Mouse (Mus musculus) effector memory CD4-positive, alpha-beta T cell, adult 5 months (primary cell): ENCODE data around the gene Sdc4. TPM values are rescaled to one million over a fixed set of nuclear protein-coding genes. Genes with fewer than 3 reads are reported as not detected.

Source experiments
- polyA plus RNA-seq: library from polyadenylated mRNA; unstranded; fragments of 100-300 nt; shearing (Covaris generic); gene quantifications from one replicate; pipeline ENCODE4 v1.2.1, GENCODE M21; 2017

Gene Sdc4
- 0.64 TPM for polyA plus RNA-seq

DNA sequence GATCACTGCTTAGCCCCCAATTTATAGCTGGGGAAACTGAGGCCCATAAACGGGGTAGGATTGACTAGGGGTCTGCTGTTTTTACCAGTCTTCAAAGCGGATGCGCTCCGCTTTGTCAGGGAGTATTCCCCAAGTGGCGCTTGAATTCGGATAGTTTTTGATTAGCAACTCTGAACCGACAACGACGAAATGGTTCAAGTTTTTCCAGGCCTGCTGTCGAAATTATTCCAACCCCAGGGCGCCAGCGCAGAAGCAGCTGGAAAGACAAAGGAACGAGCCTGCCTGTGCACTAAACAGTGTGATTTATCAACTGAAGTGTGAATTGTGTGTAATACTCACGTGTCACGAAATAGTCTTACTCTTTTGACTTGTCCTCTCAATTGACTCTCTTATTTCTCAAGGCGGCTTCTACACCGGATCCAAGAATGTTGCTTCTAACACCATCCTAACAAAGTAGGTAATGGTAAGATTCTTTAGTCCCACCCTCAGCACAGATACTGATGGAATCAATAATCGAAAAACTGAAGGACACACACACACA lies at the start of gene Sdc4:
Sdc4 (minus strand) TSS at position 428 of the 541 bp plus-strand sequence.

DNA sequence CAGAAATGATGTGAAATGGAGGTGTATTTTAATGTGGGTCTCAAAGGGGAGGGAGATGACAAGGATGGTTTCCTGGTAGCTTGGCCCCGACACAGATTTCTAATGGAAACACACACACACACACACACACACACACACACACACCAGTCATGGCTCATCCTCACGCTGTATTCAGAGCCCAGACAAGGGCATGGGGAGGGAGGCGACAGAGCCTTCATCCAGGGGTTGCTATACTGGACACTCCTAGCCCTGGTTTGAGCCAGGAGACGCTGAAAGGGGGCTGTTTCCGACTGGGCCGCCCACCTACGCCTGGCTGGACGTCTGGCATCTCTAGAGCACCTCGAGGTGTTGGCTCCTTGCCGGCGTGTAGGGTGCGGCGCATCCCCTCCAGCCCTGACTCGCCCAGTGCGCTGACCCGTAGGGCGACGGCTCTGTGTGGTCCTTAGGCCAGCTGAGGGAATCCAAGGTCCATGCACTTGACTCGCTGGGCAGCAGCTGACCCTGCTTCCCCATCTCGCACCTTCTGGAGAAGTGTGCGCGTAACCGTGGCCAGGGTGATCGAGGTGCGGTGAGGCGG lies 42.1 kb upstream of the Sdc4 start, which contains the start of gene Dbndd2:
Dbndd2 (plus strand) TSS at position 426 of the 577 bp plus-strand sequence.

DNA sequence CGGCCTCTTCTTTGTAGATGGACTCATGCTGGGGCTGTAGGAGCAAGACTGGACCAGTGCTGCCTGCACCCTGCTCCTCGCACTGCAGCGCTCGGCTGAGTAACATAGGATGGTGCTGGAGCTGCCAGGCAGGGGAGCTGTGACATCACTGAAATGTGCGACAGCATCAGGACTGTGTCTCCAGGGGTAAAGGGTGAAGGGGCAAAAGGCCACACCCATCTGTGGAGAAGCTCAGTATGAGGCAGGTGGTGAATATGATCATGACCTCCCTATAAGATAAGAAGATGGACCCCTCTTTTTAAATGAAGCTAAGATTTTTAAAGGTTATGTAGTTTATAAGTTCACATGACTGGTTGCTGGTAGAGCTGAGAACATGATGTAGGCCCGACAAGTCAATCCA lies 29.9 kb upstream of the Sdc4 start, which contains the start of gene Trp53tg5:
Trp53tg5 (minus strand) TSS at position 101 of the 400 bp plus-strand sequence.

DNA sequence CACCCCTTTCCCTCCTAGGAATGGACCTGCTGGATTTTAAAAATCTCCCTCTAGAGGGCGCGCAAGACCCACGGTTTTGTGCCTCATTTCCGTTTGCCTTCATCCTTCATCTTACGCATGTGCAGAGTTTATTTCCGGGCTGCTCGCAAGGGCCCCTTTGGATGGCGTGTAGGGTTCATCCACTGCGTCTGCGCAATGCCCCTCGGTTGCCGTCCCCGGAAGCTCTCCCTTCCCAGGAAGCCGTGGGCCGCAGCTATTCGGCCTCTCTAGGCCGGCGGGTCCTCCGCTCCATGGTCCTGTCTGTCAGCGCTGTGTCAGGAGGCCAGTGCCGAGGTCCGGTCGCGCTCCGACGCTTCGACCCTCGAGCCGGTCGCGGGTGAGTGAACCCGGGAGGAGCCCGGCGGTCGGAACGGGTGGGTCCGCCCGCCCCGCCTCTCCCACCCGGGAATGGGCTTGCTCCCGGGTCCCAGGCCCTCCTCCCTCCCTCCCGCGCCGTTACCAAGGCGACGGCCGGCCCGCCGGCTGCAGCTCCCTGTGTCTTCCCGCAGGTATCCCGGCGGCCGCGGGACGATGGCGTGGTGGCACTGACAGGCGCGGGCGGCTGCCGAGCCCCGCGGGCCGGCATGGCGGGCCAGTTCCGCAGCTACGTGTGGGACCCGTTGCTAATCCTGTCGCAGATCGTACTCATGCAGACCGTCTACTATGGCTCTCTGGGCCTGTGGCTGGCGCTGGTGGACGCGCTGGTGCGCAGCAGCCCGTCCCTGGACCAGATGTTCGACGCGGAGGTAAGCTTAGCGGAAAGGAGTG lies 17.3 kb upstream of the Sdc4 start, which contains the start of gene Gm20458:
Gm20458 (plus strand) TSS at position 223 of the 807 bp plus-strand sequence.

DNA sequence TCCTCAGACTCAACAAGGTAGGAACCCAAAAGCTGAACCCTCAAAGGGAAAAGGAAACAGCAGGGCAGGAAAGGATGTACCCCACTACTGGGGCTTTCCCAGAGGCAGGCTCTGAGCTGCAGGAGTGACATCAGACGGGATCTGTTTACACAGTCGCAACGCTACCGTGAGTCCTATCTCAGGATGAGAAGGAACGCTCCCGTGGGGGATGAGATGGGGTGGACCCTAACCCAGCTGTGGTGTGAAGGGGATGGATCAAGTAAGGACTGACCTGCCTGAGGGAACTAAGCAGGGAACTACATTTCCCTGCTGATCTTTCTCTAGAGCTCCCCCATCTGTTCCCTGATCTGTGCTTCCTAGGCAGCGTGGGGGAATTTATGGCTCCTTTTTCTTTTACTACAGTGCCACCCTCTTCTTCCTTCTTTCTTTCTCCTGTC lies 13.2 kb upstream of the Sdc4 start, which contains the start of gene Sys1:
Sys1 (plus strand) TSS at position 101 of the 437 bp plus-strand sequence.

DNA sequence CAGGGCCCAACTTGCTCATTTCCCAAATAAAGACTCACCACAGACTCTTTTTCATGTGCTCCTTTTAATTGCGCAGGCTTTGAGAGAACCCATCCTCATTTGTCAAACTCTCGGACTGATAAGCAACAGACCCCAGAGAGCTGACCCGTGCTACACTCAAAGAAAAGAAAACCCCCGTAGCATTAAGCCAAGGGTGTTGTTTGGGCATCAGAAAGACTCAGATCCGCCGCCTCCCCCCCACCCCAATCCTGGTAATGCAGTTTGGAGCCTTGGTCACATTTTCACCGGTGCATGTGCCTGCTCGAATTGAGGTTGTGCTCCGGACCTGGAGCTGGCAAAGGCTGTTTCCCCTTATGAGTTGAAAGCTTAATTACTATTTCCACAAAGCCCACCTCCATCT lies 38.6 kb downstream of the Sdc4 start, which contains the start of gene Matn4:
Matn4 (minus strand) TSS at position 101 of the 400 bp plus-strand sequence.

DNA sequence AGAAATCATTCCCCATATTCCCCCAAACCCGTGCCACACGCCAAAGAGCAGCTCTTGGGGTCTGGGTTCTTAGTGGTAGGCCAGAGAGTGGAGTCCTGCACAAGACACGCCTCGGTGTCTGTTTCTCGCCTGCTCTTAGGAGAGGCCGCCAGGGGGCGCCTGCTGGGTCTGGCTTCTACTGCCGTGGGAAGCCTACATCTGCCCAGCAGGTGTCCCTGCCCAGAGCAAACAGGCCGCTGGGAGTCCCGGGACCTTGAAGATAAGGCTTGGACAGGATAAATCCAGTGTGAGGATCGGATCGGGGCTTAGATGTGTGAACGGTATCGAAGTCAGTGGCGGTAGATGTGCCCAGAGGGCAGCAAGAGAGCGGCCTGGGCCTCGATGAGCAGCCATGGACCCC lies 40.8 kb downstream of the Sdc4 start, which contains the start of gene Rbpjl:
Rbpjl (plus strand) TSS at position 236 of the 400 bp plus-strand sequence.

DNA sequence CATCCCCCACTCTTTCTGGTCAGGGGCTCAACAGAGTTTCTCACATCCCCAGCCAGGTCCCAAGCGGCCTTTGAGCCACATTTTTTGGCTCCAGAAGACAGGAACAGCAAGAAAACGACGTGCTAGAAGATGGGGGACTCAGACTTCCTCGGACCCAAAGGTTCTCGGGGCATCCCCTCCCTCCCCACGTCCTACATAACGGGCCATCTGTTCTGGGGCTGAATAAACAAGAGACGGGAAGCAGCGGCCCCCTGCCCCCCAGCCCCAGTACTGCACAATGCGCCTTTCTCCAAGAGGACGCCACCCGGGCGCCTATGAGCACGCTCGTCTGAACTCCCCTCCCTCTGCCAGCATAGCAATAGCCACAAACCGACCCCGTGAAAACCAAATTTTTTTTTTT lies 54.7 kb downstream of the Sdc4 start, which contains the start of gene Slpi:
Slpi (minus strand) TSS at position 76 of the 400 bp plus-strand sequence.

Other genes with a start within 250 kb of the Sdc4 start
- not detected for gene Wfdc15a, start 243.8 kb downstream of the Sdc4 start, polyA plus RNA-seq
- not detected for gene Wfdc15b, start 222.2 kb downstream of the Sdc4 start, polyA plus RNA-seq
- gene Svs2, start 205.4 kb downstream of the Sdc4 start, polyA plus RNA-seq, result not detected
- gene Svs3b, start 187.2 kb downstream of the Sdc4 start, polyA plus RNA-seq, result not detected
- not detected for gene Svs4, start 165.4 kb downstream of the Sdc4 start, polyA plus RNA-seq
- gene Svs3a, start 154.6 kb downstream of the Sdc4 start, polyA plus RNA-seq, result not detected
- not detected for gene Svs6, start 127.1 kb downstream of the Sdc4 start, polyA plus RNA-seq
- not detected for gene Svs5, start 111.1 kb downstream of the Sdc4 start, polyA plus RNA-seq
- 9.0 TPM for gene Slpi, start 54.8 kb downstream of the Sdc4 start, polyA plus RNA-seq
- not detected for gene Rbpjl, start 40.7 kb downstream of the Sdc4 start, polyA plus RNA-seq
- gene Matn4, start 38.7 kb downstream of the Sdc4 start, polyA plus RNA-seq, result not detected
- gene Sys1, start 13.1 kb upstream of the Sdc4 start, polyA plus RNA-seq, result 81.1 TPM
- gene Gm20458, start 17.1 kb upstream of the Sdc4 start, polyA plus RNA-seq, result 6.5 TPM
- gene Trp53tg5, start 29.8 kb upstream of the Sdc4 start, polyA plus RNA-seq, result not detected
- 2.6 TPM for gene Dbndd2, start 42.2 kb upstream of the Sdc4 start, polyA plus RNA-seq
- 16.2 TPM for gene Pigt, start 53.6 kb upstream of the Sdc4 start, polyA plus RNA-seq
- gene Wfdc2, start 118.5 kb upstream of the Sdc4 start, polyA plus RNA-seq, result not detected
- not detected for gene Spint3, start 129.6 kb upstream of the Sdc4 start, polyA plus RNA-seq
- not detected for gene Wfdc6a, start 141.6 kb upstream of the Sdc4 start, polyA plus RNA-seq
- not detected for gene Eppin, start 149.7 kb upstream of the Sdc4 start, polyA plus RNA-seq
- not detected for gene Wfdc6b, start 169.6 kb upstream of the Sdc4 start, polyA plus RNA-seq
- not detected for gene Wfdc8, start 169.7 kb upstream of the Sdc4 start, polyA plus RNA-seq
- gene Wfdc16, start 194.9 kb upstream of the Sdc4 start, polyA plus RNA-seq, result not detected
- gene Wfdc10, start 212.2 kb upstream of the Sdc4 start, polyA plus RNA-seq, result not detected
- gene Wfdc9, start 212.7 kb upstream of the Sdc4 start, polyA plus RNA-seq, result not detected
- not detected for gene Wfdc11, start 230.2 kb upstream of the Sdc4 start, polyA plus RNA-seq
- gene Wfdc13, start 241.2 kb upstream of the Sdc4 start, polyA plus RNA-seq, result not detected